Mouse (Mus musculus): ENCODE data around the gene Vmn2r88. TPM values are rescaled to one million over a fixed set of nuclear protein-coding genes. Genes with fewer than 3 reads are reported as not detected.
"Not testable (repeated sequence)": the region's sequence is repeated elsewhere in the genome, so short reads cannot be mapped to it uniquely, and the experiment has no call there.

The Vmn2r88 gene
- polyA plus RNA-seq (2016; fragmentation: Nextera tagmentation; extraction: Ambion mirVana) = not detected in 2 replicates

- Histone ChIP-seq H3K9me3 (no peaks in the 10 kb centered on the region), H3K27me3 (ENCODE audit: poor library complexity, severe bottlenecking) (no peaks in the 10 kb centered on the region), H3K36me3 (replicated peaks) (no peaks in the 10 kb centered on the region), H3K27ac (no peak within 1 kb of the TSS), H3K4me1 (no peaks in the 10 kb centered on the region), H3K4me3 (no peak within 1 kb of the TSS)
- DNase-seq (ENCODE audit: extremely low spot score, low spot score) = no peak
- 86% methylated on average over 1 of the region's 1 CpGs for WGBS
Observed at GRCm38 (mm10) chr14:51410520-51410919, at the start of gene Vmn2r88. Gene Vmn2r88, plus strand, starts transcription at chr14:51410820.

GRCm38 (mm10) chr14:51361456-51361855, 49.2 kb upstream of the Vmn2r88 start, which contains the start of gene Gm7247:
Gene Gm7247, plus strand, starts transcription at chr14:51361756.
- WGBS = 76% methylated on average over 1 of the region's 1 CpGs
- H3K27ac ChIP-seq = no peak within 1 kb of the TSS
- H3K4me1 ChIP-seq = peaks cover 7% of the 10 kb centered on the region; the same call in 1 of the 2 replicates
- no peak for DNase-seq (ENCODE audit: extremely low spot score, low spot score)
- no peaks in the 10 kb centered on the region for H3K36me3 ChIP-seq (replicated peaks)
- no peaks in the 10 kb centered on the region for H3K9me3 ChIP-seq
- H3K27me3 ChIP-seq (ENCODE audit: poor library complexity, severe bottlenecking) = peaks cover 32% of the 10 kb centered on the region
- no peak within 1 kb of the TSS for H3K4me3 ChIP-seq

GRCm38 (mm10) chr14:51382805-51383204, 27.8 kb upstream of the Vmn2r88 start:
- H3K9me3 ChIP-seq = peaks cover 25% of the 10 kb centered on the region
- WGBS = 96% methylated on average over 20 of the region's 20 CpGs
- H3K36me3 ChIP-seq (replicated peaks) = no peaks in the 10 kb centered on the region
- H3K27me3 ChIP-seq (ENCODE audit: poor library complexity, severe bottlenecking) = no peaks in the 10 kb centered on the region
- DNase-seq (ENCODE audit: extremely low spot score, low spot score) = no peak
- no peak overlapping the region for H3K4me3 ChIP-seq
- H3K27ac ChIP-seq = no peak overlapping the region
- no peaks in the 10 kb centered on the region for H3K4me1 ChIP-seq

- Histone ChIP-seq H3K9me3 (peaks cover 31% of the 10 kb centered on the region), H3K4me3 (no peak overlapping the region)
- DNase-seq (ENCODE audit: extremely low spot score, low spot score) = no peak
Observed at GRCm38 (mm10) chr14:51384351-51384750, 26.3 kb upstream of the Vmn2r88 start.

GRCm38 (mm10) chr14:51385741-51386140, 24.9 kb upstream of the Vmn2r88 start:
- Histone ChIP-seq H3K27ac (no peak overlapping the region), H3K4me1 (no peaks in the 10 kb centered on the region), H3K9me3 (peaks cover 31% of the 10 kb centered on the region), H3K27me3 (ENCODE audit: poor library complexity, severe bottlenecking) (no peaks in the 10 kb centered on the region), H3K4me3 (no peak overlapping the region), H3K36me3 (replicated peaks) (no peaks in the 10 kb centered on the region)
- WGBS = 93% methylated on average over 4 of the region's 4 CpGs
- DNase-seq (ENCODE audit: extremely low spot score, low spot score) = no peak

More at GRCm38 (mm10) chr14:51384351-51384750, 26.3 kb upstream of the Vmn2r88 start:
- Histone ChIP-seq H3K36me3 (replicated peaks) (no peaks in the 10 kb centered on the region), H3K4me1 (no peaks in the 10 kb centered on the region), H3K27ac (no peak overlapping the region), H3K27me3 (ENCODE audit: poor library complexity, severe bottlenecking) (no peaks in the 10 kb centered on the region)
- WGBS = 96% methylated on average over 10 of the region's 10 CpGs

GRCm38 (mm10) chr14:51387768-51388167, 22.9 kb upstream of the Vmn2r88 start:
- H3K4me1 ChIP-seq = no peaks in the 10 kb centered on the region
- no peak overlapping the region for H3K4me3 ChIP-seq
- no peaks in the 10 kb centered on the region for H3K27me3 ChIP-seq (ENCODE audit: poor library complexity, severe bottlenecking)
- H3K9me3 ChIP-seq = peaks cover 26% of the 10 kb centered on the region
- H3K36me3 ChIP-seq (replicated peaks) = no peaks in the 10 kb centered on the region
- no peak for DNase-seq (ENCODE audit: extremely low spot score, low spot score)
- H3K27ac ChIP-seq = no peak overlapping the region
- WGBS = 94% methylated on average over 8 of the region's 8 CpGs

- no peak for DNase-seq (ENCODE audit: extremely low spot score, low spot score)
- no peaks in the 10 kb centered on the region for H3K36me3 ChIP-seq (replicated peaks)
- no peak overlapping the region for H3K4me3 ChIP-seq
- 94% methylated on average over 9 of the region's 9 CpGs for WGBS
- H3K27ac ChIP-seq = no peak overlapping the region
- no peaks in the 10 kb centered on the region for H3K4me1 ChIP-seq
- no peaks in the 10 kb centered on the region for H3K27me3 ChIP-seq (ENCODE audit: poor library complexity, severe bottlenecking)
- H3K9me3 ChIP-seq = peaks cover 21% of the 10 kb centered on the region
Observed at GRCm38 (mm10) chr14:51388222-51388621, 22.4 kb upstream of the Vmn2r88 start.

GRCm38 (mm10) chr14:51423885-51424284, 13.3 kb downstream of the Vmn2r88 start:
- H3K27me3 ChIP-seq (ENCODE audit: poor library complexity, severe bottlenecking) = no peaks in the 10 kb centered on the region
- H3K36me3 ChIP-seq (replicated peaks) = no peaks in the 10 kb centered on the region
- H3K9me3 ChIP-seq = no peaks in the 10 kb centered on the region
- no peak overlapping the region for H3K27ac ChIP-seq
- no peak overlapping the region for H3K4me3 ChIP-seq
- no peaks in the 10 kb centered on the region for H3K4me1 ChIP-seq
- DNase-seq (ENCODE audit: extremely low spot score, low spot score) = no peak
- WGBS = 77% methylated on average over 2 of the region's 2 CpGs

GRCm38 (mm10) chr14:51430138-51430537, 19.5 kb downstream of the Vmn2r88 start:
- not testable (repeated sequence) for H3K36me3 ChIP-seq (replicated peaks); H3K9me3 ChIP-seq; H3K4me1 ChIP-seq; H3K27me3 ChIP-seq (ENCODE audit: poor library complexity, severe bottlenecking); H3K27ac ChIP-seq; H3K4me3 ChIP-seq; DNase-seq (ENCODE audit: extremely low spot score, low spot score)

- H3K4me1 ChIP-seq = no peaks in the 10 kb centered on the region
- 95% methylated on average over 16 of the region's 16 CpGs for WGBS
- no peak overlapping the region for H3K4me3 ChIP-seq
- H3K9me3 ChIP-seq = peaks cover 22% of the 10 kb centered on the region
- no peaks in the 10 kb centered on the region for H3K36me3 ChIP-seq (replicated peaks)
- no peak for DNase-seq (ENCODE audit: extremely low spot score, low spot score)
- no peak overlapping the region for H3K27ac ChIP-seq
- no peaks in the 10 kb centered on the region for H3K27me3 ChIP-seq (ENCODE audit: poor library complexity, severe bottlenecking)
Observed at GRCm38 (mm10) chr14:51434546-51434945, 23.9 kb downstream of the Vmn2r88 start.

GRCm38 (mm10) chr14:51435020-51435419, 24.4 kb downstream of the Vmn2r88 start:
- Histone ChIP-seq H3K9me3 (peaks cover 22% of the 10 kb centered on the region), H3K36me3 (replicated peaks) (no peaks in the 10 kb centered on the region), H3K4me1 (no peaks in the 10 kb centered on the region), H3K4me3 (no peak overlapping the region), H3K27me3 (ENCODE audit: poor library complexity, severe bottlenecking) (no peaks in the 10 kb centered on the region), H3K27ac (no peak overlapping the region)
- DNase-seq (ENCODE audit: extremely low spot score, low spot score) = no peak
- WGBS = 96% methylated on average over 26 of the region's 26 CpGs

GRCm38 (mm10) chr14:51438955-51439354, 28.3 kb downstream of the Vmn2r88 start:
- 74% methylated on average over 4 of the region's 4 CpGs for WGBS
- DNase-seq (ENCODE audit: extremely low spot score, low spot score) = no peak
- Histone ChIP-seq H3K9me3 (peaks cover 22% of the 10 kb centered on the region), H3K4me3 (no peak overlapping the region), H3K36me3 (replicated peaks) (no peaks in the 10 kb centered on the region), H3K27me3 (ENCODE audit: poor library complexity, severe bottlenecking) (no peaks in the 10 kb centered on the region), H3K27ac (no peak overlapping the region), H3K4me1 (no peaks in the 10 kb centered on the region)

- not testable (repeated sequence) for DNase-seq (ENCODE audit: extremely low spot score, low spot score); H3K4me1 ChIP-seq; H3K4me3 ChIP-seq; H3K27me3 ChIP-seq (ENCODE audit: poor library complexity, severe bottlenecking); H3K27ac ChIP-seq; H3K9me3 ChIP-seq; H3K36me3 ChIP-seq (replicated peaks)
- 87% methylated on average over 2 of the region's 2 CpGs for WGBS
Observed at GRCm38 (mm10) chr14:51451557-51451956, 40.9 kb downstream of the Vmn2r88 start, which contains the start of gene Vmn2r89. Gene Vmn2r89, plus strand, starts transcription at chr14:51451857.

All from forebrain, embryonic 10.5 days (tissue).